Mouse (Mus musculus): ENCODE data around the gene Git1.

DNA sequence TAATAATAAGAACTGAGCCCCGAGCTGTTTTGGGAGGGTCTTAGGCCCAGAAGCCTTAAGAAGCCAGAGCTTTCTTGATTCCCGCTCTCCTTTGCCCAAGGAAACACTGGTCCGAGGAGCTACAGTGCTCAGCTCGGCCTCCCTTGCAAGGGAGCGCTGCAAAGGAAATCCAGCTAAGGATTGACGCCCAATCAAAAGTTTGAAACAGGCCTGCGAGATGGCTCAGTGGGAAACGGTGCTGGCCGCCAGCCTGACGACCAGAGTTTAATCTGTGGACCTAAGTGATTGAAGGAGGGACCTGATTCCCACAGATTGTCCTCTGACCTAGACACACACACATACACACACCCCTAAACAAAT lies 20.4 kb downstream of the Git1 start:
- TF ChIP-seq GATA1 (IDR thresholded peaks at IDR 0.05; ENCODE audit: low read length) (no peak), TAL1 (IDR thresholded peaks at IDR 0.05; ENCODE audit: low read length) (no peak)

Data from erythroblast, embryonic 14.5 days (primary cell).